Mouse (Mus musculus): ENCODE measurements around the gene Arfgef3. TPM values are rescaled to one million over a fixed set of nuclear protein-coding genes. Genes with fewer than 3 reads are reported as not detected.
"Not testable (repeated sequence)": the region's sequence is repeated elsewhere in the genome, so short reads cannot be mapped to it uniquely, and the experiment has no call there.

The Arfgef3 gene
- polyA plus RNA-seq, 1 experiment from 2014 or later, result 2.7 TPM

DNA sequence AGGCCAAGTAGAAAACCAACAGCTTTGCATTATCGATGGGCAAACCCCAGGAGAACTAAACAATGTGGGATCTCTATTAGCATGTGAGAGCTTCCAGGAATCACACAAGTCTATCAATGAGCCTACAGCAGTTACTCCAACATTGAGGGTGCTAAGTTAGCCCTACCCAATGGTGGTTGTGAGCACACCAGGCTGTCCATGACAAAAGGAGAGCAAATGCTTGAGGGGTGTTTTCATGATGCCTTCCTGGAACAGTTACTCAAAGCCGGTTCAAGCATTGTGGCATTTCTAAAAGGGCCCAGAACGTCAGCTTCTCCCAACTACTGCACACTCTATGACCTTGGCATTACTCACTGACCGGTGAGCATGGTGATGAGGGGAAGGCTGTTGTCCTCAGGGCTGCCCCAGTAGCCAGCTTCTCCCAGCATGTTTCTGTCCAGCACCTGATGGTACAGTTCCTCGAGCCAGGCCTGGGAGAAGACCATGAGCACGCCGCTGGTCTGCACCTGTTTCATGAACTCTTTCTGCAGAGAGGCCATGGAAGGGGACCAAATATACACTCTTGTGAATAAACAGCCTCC lies 109.3 kb downstream of the Arfgef3 start:
- WGBS, result 69% methylated on average over 7 of the region's 7 CpGs

DNA sequence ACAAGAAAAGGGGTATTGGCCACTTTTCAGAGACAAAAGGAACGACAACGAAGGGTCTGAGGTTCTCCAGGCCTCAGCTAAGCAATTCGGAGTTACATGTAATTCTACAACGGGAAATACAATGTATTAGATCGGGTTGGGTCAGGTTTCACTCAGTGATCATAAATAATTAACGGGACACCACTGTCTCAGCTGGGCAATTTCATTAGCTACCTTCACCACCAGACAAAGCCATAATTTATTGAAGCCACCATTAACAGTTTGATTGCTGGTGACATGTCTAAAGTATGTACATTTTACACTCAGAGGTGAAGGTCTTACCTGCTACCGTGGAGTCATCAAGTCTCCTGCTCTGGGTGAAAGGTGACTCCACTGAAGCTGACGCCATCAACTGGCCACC lies 113.3 kb downstream of the Arfgef3 start:
- no peak overlapping the region for H3K4me2 ChIP-seq (ENCODE audit: low read depth, low read length)
- no peak overlapping the region for H3K27ac ChIP-seq (ENCODE audit: low read length)
- H3K4me1 ChIP-seq (replicated peaks; ENCODE audit: control insufficient read depth, insufficient read depth, low read length), result no peaks in the 10 kb centered on the region
- no peak overlapping the region for H3K9ac ChIP-seq (ENCODE audit: low read length)
- no peak overlapping the region for H3K4me3 ChIP-seq (ENCODE audit: low read length)
- H3K27me3 ChIP-seq (ENCODE audit: control insufficient read depth, insufficient read depth, low read depth, low read length), result no peaks in the 10 kb centered on the region
- H3K36me3 ChIP-seq (ENCODE audit: control insufficient read depth, insufficient read depth, low read length), result no peaks in the 10 kb centered on the region
- 83% methylated on average over 8 of the region's 8 CpGs for WGBS
- no peak for ATAC-seq (ENCODE audit: low read depth)
- H3K9me3 ChIP-seq (ENCODE audit: control insufficient read depth, low read length), result no peaks in the 10 kb centered on the region

More for the DNA sequence above, 109.3 kb downstream of the Arfgef3 start:
- no peak overlapping the region for H3K4me2 ChIP-seq (ENCODE audit: low read depth, low read length)
- no peak overlapping the region for H3K4me3 ChIP-seq (ENCODE audit: low read length)
- H3K9ac ChIP-seq (ENCODE audit: low read length), result no peak overlapping the region
- ATAC-seq (ENCODE audit: low read depth), result no peak
- no peaks in the 10 kb centered on the region for H3K9me3 ChIP-seq (ENCODE audit: control insufficient read depth, low read length)
- no peak overlapping the region for H3K27ac ChIP-seq (ENCODE audit: low read length)
- H3K4me1 ChIP-seq (replicated peaks; ENCODE audit: control insufficient read depth, insufficient read depth, low read length), result no peaks in the 10 kb centered on the region
- no peaks in the 10 kb centered on the region for H3K27me3 ChIP-seq (ENCODE audit: control insufficient read depth, insufficient read depth, low read depth, low read length)
- no peaks in the 10 kb centered on the region for H3K36me3 ChIP-seq (ENCODE audit: control insufficient read depth, insufficient read depth, low read length)

DNA sequence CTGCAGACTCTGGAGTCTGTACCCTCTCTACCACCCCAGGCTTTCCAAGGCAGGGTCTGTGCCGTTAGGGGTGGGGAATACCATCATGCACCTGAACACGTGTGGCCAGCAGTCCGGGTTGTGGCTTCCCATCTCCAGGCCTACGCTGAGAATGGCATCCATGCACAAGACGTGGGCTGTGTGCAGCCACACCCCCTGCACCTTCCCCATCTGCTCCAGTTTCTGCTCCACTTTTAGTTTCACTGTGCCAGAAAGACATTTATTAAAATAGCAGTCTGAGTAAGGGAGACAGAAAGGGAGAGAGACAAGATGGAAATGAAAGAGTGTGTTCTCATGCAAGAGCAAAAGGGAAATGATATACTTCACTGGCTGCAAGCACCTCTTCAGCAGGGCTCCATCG lies 116.2 kb downstream of the Arfgef3 start:
- ATAC-seq (ENCODE audit: low read depth), result no peak
- no peaks in the 10 kb centered on the region for H3K36me3 ChIP-seq (ENCODE audit: control insufficient read depth, insufficient read depth, low read length)
- H3K4me1 ChIP-seq (replicated peaks; ENCODE audit: control insufficient read depth, insufficient read depth, low read length), result no peaks in the 10 kb centered on the region
- H3K27me3 ChIP-seq (ENCODE audit: control insufficient read depth, insufficient read depth, low read depth, low read length), result no peaks in the 10 kb centered on the region
- no peak overlapping the region for H3K27ac ChIP-seq (ENCODE audit: low read length)
- no peak overlapping the region for H3K4me3 ChIP-seq (ENCODE audit: low read length)
- WGBS, result 81% methylated on average over 6 of the region's 6 CpGs
- no peak overlapping the region for H3K4me2 ChIP-seq (ENCODE audit: low read depth, low read length)
- no peaks in the 10 kb centered on the region for H3K9me3 ChIP-seq (ENCODE audit: control insufficient read depth, low read length)
- H3K9ac ChIP-seq (ENCODE audit: low read length), result no peak overlapping the region

DNA sequence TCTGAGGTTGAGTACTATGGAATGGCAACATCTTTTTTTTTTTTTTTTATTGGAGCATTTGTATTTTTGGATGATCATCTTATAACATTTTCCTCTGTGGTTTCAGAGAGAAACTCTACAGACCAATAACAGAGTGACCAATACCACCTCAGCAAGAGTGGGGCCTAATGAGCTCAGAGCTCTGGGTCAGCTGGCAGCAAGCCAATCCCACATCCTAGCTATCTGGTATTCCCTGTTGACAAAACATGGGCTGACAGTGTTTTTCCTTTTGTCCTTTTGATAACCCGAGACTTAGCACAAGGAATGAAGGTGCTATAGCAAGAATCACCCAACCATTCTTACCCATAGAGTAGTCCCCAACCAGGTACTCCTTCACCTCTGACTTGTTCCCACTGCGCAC lies 131.0 kb downstream of the Arfgef3 start:
- no peak for ATAC-seq (ENCODE audit: low read depth)
- Histone ChIP-seq H3K9ac (ENCODE audit: low read length) (no peak overlapping the region), H3K4me1 (replicated peaks; ENCODE audit: control insufficient read depth, insufficient read depth, low read length) (no peaks in the 10 kb centered on the region), H3K36me3 (ENCODE audit: control insufficient read depth, insufficient read depth, low read length) (no peaks in the 10 kb centered on the region), H3K4me2 (ENCODE audit: low read depth, low read length) (no peak overlapping the region), H3K27ac (ENCODE audit: low read length) (no peak overlapping the region), H3K27me3 (ENCODE audit: control insufficient read depth, insufficient read depth, low read depth, low read length) (no peaks in the 10 kb centered on the region), H3K4me3 (ENCODE audit: low read length) (no peak overlapping the region), H3K9me3 (ENCODE audit: control insufficient read depth, low read length) (no peaks in the 10 kb centered on the region)
- WGBS, result 68% methylated on average over 2 of the region's 2 CpGs

DNA sequence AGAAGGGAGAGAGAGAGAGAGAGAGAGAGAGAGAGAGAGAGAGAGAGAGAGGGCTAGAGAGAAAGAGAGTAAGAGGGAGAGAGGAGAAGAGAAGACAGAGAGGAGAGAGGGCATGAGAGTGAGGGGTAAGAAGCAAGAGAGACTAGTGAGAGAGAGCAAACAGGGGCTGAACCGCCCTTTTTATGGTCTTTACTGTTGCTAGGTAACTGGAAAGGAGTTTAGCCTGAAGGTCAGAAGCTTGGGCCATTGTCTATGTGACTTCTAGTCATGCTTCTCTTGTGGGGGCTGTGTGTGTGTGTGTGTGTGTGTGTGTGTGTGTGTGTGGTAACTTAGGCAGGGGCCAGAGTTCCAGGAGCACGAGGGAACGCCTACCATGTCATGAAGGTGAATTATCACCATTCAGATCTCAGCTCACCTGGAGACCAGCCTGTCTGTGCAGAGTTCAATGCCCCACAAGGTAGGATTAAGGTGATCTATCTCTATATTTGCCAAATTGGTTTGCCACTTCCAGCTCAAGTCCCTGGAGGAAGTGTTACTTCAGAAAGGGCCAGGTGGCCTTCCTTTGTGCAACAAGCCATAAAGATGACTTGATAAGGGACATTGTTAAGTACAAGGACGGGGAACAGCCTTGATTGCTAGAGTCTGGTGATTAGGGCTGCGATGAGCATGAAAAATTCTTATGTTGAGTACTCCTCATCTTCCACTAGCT lies 138.8 kb downstream of the Arfgef3 start:
- H3K27ac ChIP-seq (ENCODE audit: low read length); H3K4me2 ChIP-seq (ENCODE audit: low read depth, low read length); H3K9me3 ChIP-seq (ENCODE audit: control insufficient read depth, low read length); H3K4me3 ChIP-seq (ENCODE audit: low read length); ATAC-seq (ENCODE audit: low read depth); H3K9ac ChIP-seq (ENCODE audit: low read length); H3K36me3 ChIP-seq (ENCODE audit: control insufficient read depth, insufficient read depth, low read length); H3K4me1 ChIP-seq (replicated peaks; ENCODE audit: control insufficient read depth, insufficient read depth, low read length); H3K27me3 ChIP-seq (ENCODE audit: control insufficient read depth, insufficient read depth, low read depth, low read length): not testable (repeated sequence)
- 52% methylated on average over 5 of the region's 5 CpGs for WGBS

DNA sequence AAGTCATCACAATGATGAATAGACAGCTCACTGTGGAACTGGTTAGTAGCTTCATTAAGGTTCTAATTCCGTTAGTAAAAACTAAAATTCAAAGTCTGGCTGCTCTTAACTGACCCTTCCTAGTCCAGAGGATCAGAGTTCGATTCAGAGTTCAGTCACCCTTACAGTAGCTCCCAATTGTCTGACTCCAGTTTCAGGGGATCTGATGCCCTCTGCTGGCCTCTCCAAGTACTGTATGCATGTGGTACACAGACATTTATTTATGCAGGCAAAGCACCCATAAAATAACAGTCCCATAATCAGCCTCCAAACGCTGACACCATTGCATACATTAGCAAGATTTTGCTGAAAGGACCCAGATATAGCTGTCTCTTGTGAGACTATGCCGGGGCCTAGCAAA lies 141.7 kb downstream of the Arfgef3 start:
- H3K27me3 ChIP-seq (ENCODE audit: control insufficient read depth, insufficient read depth, low read depth, low read length), result no peaks in the 10 kb centered on the region
- H3K4me3 ChIP-seq (ENCODE audit: low read length), result no peak overlapping the region
- H3K27ac ChIP-seq (ENCODE audit: low read length), result no peak overlapping the region
- H3K4me2 ChIP-seq (ENCODE audit: low read depth, low read length), result no peak overlapping the region
- H3K36me3 ChIP-seq (ENCODE audit: control insufficient read depth, insufficient read depth, low read length), result no peaks in the 10 kb centered on the region
- ATAC-seq (ENCODE audit: low read depth), result no peak
- 14% methylated on average over 4 of the region's 4 CpGs for WGBS
- no peaks in the 10 kb centered on the region for H3K4me1 ChIP-seq (replicated peaks; ENCODE audit: control insufficient read depth, insufficient read depth, low read length)
- H3K9me3 ChIP-seq (ENCODE audit: control insufficient read depth, low read length), result no peaks in the 10 kb centered on the region
- no peak overlapping the region for H3K9ac ChIP-seq (ENCODE audit: low read length)

DNA sequence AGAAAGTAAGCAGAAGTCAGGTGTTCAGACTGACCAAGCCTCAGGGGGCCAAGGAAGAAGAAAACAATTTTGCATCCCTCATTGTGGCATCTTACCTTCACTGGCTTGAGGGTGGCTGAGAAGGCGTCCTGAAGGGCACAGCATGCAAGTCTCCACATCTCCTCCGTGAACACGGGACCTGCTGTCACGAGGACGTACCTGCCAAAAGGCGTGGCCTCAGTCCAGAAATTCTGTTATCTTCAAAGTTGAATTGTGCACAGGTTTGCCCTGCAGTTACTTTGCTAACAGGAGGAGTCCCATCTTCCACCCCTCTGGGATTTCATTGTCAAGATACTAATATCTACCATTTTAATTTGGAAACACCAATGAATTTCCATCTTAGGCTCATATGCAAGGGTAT lies 146.1 kb downstream of the Arfgef3 start:
- WGBS, result 88% methylated on average over 6 of the region's 6 CpGs
- Histone ChIP-seq H3K9ac (ENCODE audit: low read length) (no peak overlapping the region), H3K4me2 (ENCODE audit: low read depth, low read length) (no peak overlapping the region), H3K36me3 (ENCODE audit: control insufficient read depth, insufficient read depth, low read length) (no peaks in the 10 kb centered on the region), H3K27ac (ENCODE audit: low read length) (no peak overlapping the region), H3K9me3 (ENCODE audit: control insufficient read depth, low read length) (no peaks in the 10 kb centered on the region), H3K4me3 (ENCODE audit: low read length) (no peak overlapping the region), H3K4me1 (replicated peaks; ENCODE audit: control insufficient read depth, insufficient read depth, low read length) (no peaks in the 10 kb centered on the region), H3K27me3 (ENCODE audit: control insufficient read depth, insufficient read depth, low read depth, low read length) (no peaks in the 10 kb centered on the region)
- ATAC-seq (ENCODE audit: low read depth), result no peak

DNA sequence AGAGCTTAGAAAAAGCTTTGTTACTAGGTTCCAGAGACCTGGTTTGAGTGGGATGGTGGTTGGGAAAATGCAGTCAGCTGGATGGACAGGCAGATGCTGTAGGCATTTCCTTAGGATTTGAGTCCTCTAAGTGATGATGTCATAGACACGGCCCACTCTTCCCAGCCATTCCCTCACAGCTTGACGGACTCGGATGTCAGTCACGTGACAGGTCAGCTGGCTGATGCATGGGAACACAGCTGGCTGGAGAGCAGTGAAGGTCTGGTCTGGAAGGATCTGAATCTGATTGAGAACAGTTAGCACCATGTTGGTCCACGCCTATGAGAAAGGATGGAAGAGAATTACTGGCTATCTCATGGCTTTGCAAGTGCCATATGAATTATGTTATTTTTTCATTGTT lies 154.3 kb downstream of the Arfgef3 start:
- Histone ChIP-seq H3K4me3 (ENCODE audit: low read length) (no peak overlapping the region), H3K4me2 (ENCODE audit: low read depth, low read length) (no peak overlapping the region), H3K36me3 (ENCODE audit: control insufficient read depth, insufficient read depth, low read length) (no peaks in the 10 kb centered on the region), H3K9me3 (ENCODE audit: control insufficient read depth, low read length) (no peaks in the 10 kb centered on the region), H3K27ac (ENCODE audit: low read length) (no peak overlapping the region), H3K9ac (ENCODE audit: low read length) (no peak overlapping the region), H3K27me3 (ENCODE audit: control insufficient read depth, insufficient read depth, low read depth, low read length) (no peaks in the 10 kb centered on the region), H3K4me1 (replicated peaks; ENCODE audit: control insufficient read depth, insufficient read depth, low read length) (no peaks in the 10 kb centered on the region)
- no peak for ATAC-seq (ENCODE audit: low read depth)
- 86% methylated on average over 5 of the region's 5 CpGs for WGBS

DNA sequence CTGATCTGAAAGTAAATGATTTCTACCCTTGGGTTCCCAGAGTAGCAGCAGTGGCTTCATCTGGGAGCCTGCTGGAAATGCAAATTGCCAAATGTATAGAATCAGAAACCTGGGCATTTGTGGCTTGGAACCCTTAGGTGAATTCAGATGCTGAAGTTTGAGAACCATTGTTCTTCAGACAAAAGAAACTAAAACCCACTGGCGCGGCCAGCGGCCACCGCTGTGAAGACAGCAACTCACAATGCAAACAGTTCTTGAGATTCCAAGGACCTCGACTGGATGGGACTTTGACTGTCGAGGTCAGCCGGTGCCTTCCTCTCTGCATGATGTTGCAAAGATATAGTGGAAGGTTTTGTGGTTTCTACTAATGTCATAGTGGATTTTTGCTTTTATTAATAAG lies 159.6 kb downstream of the Arfgef3 start:
- WGBS, result 31% methylated on average over 7 of the region's 7 CpGs
- no peaks in the 10 kb centered on the region for H3K4me1 ChIP-seq (replicated peaks; ENCODE audit: control insufficient read depth, insufficient read depth, low read length)
- no peak overlapping the region for H3K27ac ChIP-seq (ENCODE audit: low read length)
- no peak overlapping the region for H3K4me2 ChIP-seq (ENCODE audit: low read depth, low read length)
- no peak overlapping the region for H3K9ac ChIP-seq (ENCODE audit: low read length)
- no peak overlapping the region for H3K4me3 ChIP-seq (ENCODE audit: low read length)
- no peaks in the 10 kb centered on the region for H3K36me3 ChIP-seq (ENCODE audit: control insufficient read depth, insufficient read depth, low read length)
- no peak for ATAC-seq (ENCODE audit: low read depth)
- no peaks in the 10 kb centered on the region for H3K27me3 ChIP-seq (ENCODE audit: control insufficient read depth, insufficient read depth, low read depth, low read length)
- no peaks in the 10 kb centered on the region for H3K9me3 ChIP-seq (ENCODE audit: control insufficient read depth, low read length)
